Mouse (Mus musculus) ES-Bruce4 (cell line): ENCODE data around the gene Sbf2.

Source experiments
- EP300 ChIP-seq: IDR thresholded peaks from 2 replicates; pipeline ENCODE4 v1.6.1; 2011; ENCODE audit warnings: low read depth, low read length; ENCODE audit not compliant: insufficient read depth
- POLR2A ChIP-seq: IDR thresholded peaks from one replicate; pipeline ENCODE4 v1.8.1; 2011; ENCODE audit warnings: low read length; ENCODE audit not compliant: insufficient read depth

DNA sequence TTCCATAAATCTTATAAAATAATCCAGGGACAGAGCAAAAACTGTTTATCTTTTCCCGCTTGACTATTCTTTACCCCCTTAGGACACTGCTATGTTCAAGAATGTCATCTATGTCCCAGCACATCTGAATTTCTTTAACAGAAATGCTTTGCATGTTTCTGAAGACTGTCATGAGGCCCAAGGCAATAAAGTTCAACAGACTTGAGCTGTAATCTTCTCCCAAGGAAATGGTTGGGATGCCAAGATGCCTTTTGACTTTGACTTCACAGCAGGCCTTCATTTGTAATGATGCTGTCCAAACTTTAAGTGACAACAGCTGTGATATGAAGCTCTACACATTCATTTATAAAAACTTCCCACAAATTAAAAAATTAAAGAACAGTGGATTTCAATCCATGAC lies 212.6 kb downstream of the Sbf2 start:
- TF ChIP-seq EP300, result no peak
- TF ChIP-seq POLR2A, result no peak
